Mouse (Mus musculus): ENCODE results near the gene Trmt10c.

DNA sequence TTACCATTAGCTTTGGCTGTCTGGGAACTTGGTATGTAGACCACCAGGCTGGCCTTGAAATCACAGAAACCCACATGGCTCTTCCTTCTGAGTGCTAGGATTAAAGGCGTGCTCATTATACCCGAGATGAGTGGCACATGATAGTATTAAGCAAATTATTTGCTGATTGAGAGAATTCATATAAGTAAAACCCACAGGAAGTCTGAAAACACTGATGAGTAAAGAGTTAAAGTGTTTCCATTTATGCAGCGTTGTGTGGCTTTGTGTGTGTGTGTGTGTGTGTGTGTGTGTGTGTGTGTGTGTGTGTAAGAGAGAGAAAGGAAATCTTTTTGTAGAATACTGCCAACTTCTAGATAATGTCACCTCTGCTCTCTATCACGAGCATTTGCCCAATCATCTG, 44.1 kb upstream of the Trmt10c start:
- TF ChIP-seq POLR2A (IDR thresholded peaks at IDR 0.05; ENCODE audit: insufficient read depth, low read depth, low read length) (no peak), CTCF (IDR thresholded peaks at IDR 0.05; ENCODE audit: insufficient read depth, low read depth, low read length) (no peak)

Measured in olfactory bulb, adult 2 months (tissue).